Mouse (Mus musculus) spleen, postnatal 14 days (tissue): ENCODE results near the gene Slc6a6.

Source experiments
- DNase-seq, 2 experiments: peaks; one replicate each; pipeline ENCODE4 v3.0.0; 2021 to 2022; ENCODE audit warnings: low spot score in 2 of 2

Slc6a6 gene

DNA sequence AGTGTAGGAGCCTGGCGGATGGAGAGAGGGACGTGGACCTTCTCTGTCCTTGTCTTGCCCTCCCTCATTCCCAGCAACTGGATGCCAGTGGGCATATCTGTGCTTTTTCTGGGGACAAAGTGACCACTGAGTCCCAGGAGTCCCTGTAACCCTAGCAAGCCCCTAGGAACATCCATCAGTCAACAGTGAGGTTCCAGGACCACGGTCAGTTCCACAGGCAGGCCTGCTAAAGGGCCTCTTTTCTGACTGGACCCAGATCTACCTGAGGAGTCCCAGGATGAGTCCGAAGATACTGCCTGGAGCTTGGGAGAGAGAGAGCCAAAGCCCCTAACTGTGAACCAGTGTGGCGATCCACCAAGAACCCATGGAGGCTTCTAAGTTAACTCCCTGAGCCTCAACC, 90.1 kb downstream of the Slc6a6 start:
- DNase-seq, result no peak

DNA sequence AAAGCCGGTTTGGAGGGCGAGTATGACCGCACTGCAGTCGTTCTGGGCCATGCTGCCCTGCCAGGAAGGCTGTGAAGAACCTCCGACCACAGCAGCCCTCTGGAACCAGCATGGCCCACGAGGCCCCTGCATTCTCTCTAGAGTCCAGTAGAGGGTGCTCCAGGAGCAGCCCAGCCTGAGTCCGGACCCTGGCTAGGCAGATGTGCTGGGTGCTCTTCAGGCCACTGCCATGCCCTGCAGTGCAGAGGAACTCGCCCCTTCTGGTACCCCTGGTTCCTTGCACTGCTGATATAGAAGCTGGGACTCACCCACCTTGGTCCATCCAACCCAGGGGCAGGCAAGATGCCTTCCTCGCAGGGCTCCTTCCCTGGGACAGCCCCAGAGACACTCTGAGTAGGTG, 92.7 kb downstream of the Slc6a6 start:
- peak in 1 of 2 experiments; percentile 16 for DNase-seq

DNA sequence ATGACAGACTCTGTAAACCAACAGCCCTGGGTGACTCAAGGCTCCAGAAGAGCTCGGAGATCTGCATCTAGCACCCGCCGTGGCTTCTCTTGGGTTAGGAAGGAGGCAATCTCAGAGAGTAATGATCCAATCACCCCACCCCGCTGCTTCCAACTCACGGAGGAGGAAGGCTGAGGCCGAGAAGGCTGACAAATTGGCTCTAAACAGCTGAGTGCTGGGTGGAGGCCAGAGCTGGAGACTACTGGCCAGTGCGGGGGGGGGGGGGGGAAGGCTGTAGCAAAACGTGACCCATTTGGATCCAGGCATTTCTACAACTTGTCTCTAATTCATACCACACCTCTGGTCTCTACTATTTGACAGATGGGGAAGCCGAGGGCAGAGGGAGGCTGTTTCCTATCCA, 95.4 kb downstream of the Slc6a6 start:
- no peak for DNase-seq

DNA sequence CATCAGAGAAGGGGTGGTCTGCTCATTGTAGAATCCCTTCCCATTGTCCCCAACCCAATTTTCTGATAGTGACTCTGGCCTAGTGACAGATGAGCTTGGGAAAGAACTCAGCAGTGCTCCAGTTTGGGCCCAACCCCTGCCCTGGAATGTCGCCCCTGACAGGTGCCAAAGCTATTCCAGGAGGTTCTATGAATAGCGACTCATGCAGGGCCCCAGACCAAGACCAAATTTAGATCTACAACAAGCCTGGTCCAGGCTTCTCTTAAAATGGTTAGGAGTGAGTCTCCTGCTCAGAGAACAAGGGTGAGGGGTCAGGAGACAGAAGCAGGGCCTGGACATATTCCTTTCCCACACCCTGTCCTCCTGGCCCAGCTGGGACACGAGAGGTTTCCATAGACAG, 101.2 kb downstream of the Slc6a6 start:
- DNase-seq, result no peak

DNA sequence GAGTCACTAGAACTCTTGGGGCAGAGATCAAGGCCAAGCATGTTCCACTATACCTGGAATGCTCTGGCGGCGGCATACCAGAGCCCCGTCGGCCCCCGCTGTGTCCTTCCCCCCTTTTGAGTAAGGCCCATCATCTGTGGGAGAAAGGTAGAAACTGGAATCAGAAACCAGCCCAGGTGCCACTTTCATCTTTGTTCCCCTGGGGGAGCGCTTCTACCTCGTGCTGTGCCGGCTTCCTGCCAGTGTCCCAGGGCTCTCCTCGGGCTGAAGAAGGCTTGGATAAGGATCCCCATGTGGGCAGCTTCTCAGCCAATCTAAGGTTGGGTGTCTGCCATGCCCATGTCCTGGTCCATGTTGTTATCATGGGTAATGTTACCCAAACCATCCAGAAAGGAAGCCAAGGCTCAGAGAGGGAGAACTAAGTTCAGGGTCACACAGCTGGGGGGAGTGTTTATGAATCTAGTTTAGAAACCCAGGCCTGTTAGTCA, 104.5 kb downstream of the Slc6a6 start:
- no peak for DNase-seq

DNA sequence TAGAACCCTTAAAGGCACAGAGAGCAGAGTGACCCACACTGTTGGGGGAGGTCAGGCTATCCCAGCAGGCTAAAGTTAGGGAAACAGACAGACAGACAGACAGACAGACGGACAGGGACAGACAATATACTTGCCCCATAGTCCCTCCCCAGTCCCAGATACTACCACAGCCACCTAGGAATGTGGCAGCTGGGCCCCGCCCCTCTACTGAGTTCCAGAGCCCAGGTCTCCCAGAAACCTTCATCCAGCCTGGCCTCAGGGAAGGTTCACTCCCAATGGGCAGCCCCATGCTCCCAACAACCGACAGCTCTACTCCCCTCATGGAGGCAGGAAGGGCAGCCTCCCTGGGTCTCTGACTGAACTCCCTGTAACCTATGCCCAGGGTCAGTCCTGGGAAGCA, 111.8 kb downstream of the Slc6a6 start:
- no peak for DNase-seq

DNA sequence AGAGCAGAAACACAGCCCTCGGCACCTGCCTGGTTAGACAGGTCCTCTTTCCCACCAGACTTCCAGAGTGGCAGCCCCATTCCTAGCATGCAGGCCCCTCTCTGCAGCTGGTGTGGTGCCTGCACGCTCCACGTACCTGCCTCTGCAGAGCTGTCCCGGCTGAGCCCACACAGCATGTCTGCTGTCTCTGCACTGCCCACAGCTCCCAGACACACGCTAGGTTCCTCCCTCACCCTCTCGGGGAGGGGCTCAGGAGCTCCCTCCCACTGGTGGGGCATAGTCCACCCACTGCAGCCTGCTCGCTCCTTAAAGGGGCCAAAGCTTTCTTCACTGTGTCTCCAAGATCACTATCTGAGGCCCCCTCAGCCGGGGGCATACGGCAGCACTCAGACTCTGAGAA, 112.2 kb downstream of the Slc6a6 start:
- no peak for DNase-seq

DNA sequence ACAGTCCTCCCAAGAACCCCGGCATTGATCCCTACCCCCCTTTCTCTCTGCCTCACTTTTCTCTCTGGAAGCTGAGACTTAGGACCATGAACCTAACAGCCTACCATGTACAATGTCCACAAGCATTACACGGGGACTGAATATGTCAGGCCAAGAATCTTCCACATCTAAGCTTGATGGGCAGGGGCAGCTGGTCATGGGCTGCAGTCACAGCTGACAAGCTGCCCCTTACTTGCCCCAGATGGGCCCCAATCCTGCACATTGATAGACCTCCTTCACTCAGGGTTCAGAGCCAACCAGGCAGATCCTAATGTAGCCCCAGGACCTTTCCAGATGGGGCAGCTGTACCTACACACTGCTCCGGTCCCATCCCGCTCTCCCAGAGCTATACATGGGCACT, 112.9 kb downstream of the Slc6a6 start:
- DNase-seq, result no peak

DNA sequence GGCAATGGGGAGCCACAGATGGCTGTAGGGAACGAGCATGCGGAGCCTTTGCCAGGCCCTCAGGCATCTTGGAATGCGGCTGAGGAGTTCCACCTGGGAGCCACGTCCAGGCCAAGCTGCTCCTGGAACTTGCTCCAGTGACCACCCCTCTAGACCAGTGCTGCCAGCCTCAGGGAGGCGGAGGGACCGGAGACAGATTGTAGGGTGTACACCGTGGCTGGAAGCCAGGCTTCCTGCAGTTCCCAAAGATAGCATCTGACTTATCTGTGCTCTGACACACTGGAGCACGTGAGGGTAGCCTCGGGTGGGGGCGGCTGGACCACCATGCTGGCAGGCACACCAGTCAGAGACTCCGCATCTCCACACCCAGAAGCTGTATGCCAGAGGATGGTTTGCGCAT, 114.6 kb downstream of the Slc6a6 start:
- no peak for DNase-seq

DNA sequence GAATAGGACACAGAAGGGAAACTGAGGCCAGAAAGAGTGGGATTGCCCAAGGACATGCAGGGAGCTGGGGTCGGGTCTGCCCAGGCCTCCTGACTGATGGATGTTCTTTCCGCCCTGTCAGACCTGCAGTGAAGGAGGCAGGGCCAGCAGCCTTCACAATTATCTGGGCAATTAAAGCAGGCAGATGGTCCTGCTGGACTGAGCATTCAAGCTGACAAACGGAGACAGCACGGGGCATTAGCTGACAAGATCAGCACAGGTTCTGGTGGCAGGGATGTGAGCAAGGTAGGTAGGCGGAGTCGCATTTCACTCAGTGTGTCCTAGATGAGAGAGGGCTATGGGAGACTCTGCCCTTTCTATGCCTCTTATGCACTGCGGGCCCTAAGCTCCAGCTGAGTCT, 120.3 kb downstream of the Slc6a6 start:
- DNase-seq, result no peak

DNA sequence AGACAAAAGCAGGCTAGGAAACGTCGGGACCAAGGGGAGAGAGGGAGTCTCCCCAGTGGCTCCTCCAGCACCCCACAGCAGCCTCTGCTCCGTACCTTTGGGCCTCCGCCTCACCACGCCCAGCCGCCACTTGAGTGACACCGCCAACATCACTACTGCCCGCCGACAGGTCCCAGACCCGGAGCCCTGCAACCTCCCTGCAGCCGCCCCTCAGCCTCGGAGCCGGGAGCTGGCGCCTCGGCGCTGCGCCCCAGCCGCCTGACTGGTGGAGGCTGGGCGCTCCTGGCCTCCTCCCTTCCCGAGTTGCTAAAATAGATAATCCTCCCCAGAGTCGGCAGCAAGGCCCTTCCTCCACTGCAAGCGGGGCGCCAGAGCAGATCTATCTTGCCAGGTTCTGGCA, 123.3 kb downstream of the Slc6a6 start:
- DNase-seq, result no peak

DNA sequence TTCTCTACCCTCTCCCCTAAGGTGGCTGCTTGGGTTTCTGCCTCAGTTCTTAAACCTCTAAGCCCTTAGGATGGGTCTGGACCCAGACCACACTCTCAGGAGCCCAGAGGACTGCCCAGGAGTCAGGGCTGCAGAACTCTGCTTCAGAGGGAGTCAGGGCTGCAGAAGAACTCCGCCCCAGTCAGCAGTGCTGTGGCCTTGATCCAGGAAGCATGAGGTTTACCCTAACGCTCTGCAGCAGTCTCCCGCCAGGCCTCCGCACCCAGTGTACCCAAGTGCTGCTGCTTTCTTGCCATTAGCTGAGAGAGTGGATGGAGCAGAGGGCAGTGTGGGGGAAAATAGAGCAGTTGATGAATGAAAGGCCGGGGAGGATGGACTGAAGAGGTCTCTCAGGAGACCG, 124.2 kb downstream of the Slc6a6 start:
- no peak for DNase-seq
